Mouse (Mus musculus): ENCODE data around the gene Ncoa5.

The Ncoa5 gene

GRCm38 (mm10) chr2:164994659-164995428 is 39.8 kb downstream of the Ncoa5 start:
- no peak for DNase-seq (ENCODE audit: low spot score)

GRCm38 (mm10) chr2:164994156-164994555 is 40.5 kb downstream of the Ncoa5 start:
- DNase-seq (ENCODE audit: low spot score), result no peak

GRCm38 (mm10) chr2:164991808-164992207 is 42.9 kb downstream of the Ncoa5 start:
- no peak for DNase-seq (ENCODE audit: low spot score)

GRCm38 (mm10) chr2:164991111-164991510 is 43.6 kb downstream of the Ncoa5 start:
- no peak for DNase-seq (ENCODE audit: low spot score)

DNA sequence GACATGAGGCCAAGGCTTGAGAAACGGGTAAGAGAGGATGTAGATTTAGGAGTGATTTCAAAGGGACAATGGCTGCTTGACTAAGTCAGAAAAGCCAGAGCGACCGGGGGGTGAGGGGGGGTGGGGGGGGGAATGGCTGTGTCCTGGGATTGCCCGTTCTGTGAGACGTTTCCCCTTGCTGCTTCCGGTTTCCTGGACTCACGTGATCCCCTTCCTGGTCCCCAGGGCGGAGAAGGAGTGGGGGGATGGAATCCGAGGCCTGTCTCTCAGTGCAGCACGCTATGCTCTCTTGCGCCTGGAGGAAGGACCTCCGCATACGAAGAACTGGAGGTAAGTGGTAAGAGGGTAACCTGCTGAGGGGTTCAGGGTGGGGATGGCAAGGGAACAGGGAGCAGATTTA is 45.9 kb downstream of the Ncoa5 start:
- no peak for DNase-seq (ENCODE audit: low spot score)

GRCm38 (mm10) chr2:164986371-164987027 is 48.2 kb downstream of the Ncoa5 start:
- DNase-seq (ENCODE audit: low spot score), result no peak

GRCm38 (mm10) chr2:164985962-164986361 is 48.7 kb downstream of the Ncoa5 start:
- no peak for DNase-seq (ENCODE audit: low spot score)

GRCm38 (mm10) chr2:164979749-164980148 is 54.9 kb downstream of the Ncoa5 start:
- peak; percentile 74 for DNase-seq (ENCODE audit: low spot score)

GRCm38 (mm10) chr2:164975611-164976010 is 59.1 kb downstream of the Ncoa5 start:
- DNase-seq (ENCODE audit: low spot score), result no peak

- peak; percentile 33 for DNase-seq (ENCODE audit: low spot score)
Observed at GRCm38 (mm10) chr2:164972646-164973045, 62.0 kb downstream of the Ncoa5 start.

DNA sequence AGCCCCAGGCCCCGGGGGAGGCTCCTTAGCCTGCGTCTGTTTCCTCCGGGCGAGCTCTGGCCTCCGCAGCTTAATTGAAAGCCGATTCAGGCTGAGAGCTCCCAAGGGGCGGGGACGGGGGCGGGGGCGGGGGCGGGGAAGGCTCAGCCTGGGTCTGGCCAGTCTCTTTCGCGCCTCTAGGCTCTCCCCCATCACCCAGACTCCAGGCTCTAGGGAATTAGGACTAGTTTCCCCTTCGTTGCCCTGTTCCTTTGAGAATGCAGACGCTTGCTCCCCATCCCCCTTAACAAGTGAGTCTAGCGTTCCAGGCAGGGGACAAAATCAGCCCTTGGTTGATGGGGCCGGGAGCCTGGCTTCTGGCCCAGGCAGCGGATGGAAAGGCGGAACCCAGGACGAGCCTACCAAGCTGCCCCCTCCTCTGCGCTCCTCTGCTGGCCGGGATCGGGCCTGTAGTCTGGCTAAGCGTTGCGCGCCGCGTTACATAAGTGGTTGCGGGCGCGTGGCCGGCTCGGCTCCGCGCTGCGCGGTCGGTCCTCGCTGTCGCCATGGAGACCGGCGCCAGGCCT is 64.0 kb downstream of the Ncoa5 start:
- no peak for DNase-seq (ENCODE audit: low spot score)

DNA sequence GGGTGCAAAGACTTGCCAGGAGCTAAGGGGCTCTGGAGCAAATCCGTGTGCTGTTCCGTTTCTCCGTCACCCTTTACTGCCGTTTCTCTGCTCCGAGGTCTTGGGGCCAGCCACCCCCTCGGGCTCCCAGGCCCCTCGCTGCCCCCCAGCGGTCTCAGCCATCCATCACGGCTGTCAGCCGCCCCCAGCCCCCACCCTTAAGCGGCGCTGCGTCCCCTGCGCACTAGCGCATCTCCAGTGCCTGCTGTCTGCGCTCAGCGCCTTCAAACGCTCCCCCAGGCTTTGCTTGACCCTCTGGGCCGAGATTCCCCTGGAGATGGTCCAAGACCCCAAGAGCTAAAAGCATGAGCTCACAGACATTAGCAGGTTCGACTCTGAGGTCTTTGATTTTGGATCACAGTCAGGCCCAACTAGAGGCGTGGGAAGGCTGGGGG is 65.3 kb downstream of the Ncoa5 start:
- no peak for DNase-seq (ENCODE audit: low spot score)

DNA sequence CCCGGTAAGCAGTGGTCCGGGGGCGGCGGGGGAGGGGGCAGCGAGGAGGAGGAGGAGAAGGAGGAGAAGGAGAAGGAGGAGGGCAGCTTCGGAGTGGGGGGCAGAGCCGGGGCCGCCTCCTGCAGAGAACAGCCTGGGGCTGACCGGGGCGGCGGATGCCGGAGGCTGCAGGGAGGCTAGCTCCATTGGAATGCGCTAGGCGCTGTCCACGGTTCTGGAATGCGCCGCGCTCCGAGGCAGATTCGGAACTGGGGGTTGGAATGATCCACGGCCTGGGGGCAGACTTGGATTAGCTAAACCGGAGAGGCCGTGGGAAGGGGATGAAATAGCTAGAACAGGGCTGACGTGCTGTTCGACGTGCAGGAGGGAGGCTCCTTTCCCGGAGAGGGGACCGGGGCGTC is 66.2 kb downstream of the Ncoa5 start:
- peak; percentile 20 for DNase-seq (ENCODE audit: low spot score)

- no peak for DNase-seq (ENCODE audit: low spot score)
Observed at GRCm38 (mm10) chr2:164967761-164968440, 66.8 kb downstream of the Ncoa5 start.

DNA sequence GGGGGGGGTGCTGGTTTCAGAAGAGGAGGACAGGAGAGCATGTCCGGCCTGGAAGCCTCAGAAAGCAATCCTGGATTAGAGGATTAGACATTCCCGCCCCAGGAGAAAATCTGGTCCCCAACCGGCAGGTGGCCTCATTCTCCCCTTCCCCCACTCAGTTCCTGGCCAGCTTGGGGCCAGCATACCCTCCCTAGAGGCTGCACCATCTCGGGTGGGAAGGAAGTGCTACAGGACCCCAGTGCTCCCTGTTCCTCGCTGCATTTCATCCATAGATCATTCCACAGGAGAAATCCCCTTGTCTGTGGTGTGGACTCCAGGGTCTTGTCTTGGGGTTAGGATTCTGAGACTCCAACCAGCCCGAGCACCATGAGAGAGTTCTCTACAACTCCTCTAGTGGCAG is 67.5 kb downstream of the Ncoa5 start:
- no peak for DNase-seq (ENCODE audit: low spot score)

GRCm38 (mm10) chr2:164966381-164966780 is 68.3 kb downstream of the Ncoa5 start:
- peak; percentile 70 for DNase-seq (ENCODE audit: low spot score)

DNA sequence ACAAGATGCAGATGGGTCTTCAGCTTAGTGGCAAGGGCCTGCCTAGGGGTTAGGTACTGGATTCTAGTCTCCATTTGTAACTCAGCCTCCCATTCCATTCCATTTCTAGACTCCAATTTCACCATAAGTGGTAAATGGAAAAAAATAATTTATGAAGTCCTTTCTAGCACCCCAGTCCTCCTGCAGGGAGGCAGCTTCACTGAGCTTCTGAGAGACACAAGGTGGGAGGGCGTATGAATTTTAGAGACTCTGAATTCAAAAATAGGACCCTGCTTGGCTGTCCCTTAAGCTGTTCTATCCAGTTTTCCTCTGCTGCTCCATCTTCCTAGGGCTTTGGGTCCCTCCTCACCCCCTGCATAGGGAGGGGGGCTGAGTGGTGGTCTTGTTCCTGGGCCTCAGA is 69.7 kb downstream of the Ncoa5 start:
- no peak for DNase-seq (ENCODE audit: low spot score)

DNA sequence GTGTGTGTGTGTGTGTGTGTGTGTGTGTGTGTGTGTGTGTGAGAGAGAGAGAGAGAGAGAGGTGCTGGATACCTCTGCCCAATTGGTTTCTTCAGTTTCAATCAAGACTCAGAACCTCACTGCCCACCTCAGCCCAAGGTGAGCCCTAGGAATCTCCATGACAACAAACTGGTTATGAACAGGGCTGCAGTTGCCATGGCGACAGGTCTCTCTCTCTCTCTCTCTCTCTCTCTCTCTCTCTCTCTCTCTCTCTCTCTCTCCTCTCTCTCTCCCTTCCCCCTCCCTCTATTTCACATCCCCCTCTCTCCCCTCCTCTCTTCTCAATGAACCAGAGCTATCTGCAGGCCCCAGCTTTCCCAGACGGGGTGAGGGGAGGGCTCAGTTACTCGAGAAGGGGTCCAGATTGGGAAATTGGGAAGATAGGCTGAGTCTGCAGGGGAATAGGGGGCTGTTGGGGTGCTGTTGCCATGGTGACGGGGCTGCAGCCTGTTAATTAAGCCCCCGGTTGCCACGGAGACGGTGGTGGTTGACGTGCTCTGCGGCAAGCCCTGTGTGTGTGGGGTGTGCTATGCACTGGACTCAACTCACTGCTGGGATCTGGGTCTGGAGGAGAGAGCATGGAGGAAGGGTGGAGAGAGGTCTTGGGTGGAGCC is 70.3 kb downstream of the Ncoa5 start:
- DNase-seq (ENCODE audit: low spot score), result no peak

- DNase-seq (ENCODE audit: low spot score), result no peak
Observed at GRCm38 (mm10) chr2:164962183-164962580, 72.5 kb downstream of the Ncoa5 start.

DNA sequence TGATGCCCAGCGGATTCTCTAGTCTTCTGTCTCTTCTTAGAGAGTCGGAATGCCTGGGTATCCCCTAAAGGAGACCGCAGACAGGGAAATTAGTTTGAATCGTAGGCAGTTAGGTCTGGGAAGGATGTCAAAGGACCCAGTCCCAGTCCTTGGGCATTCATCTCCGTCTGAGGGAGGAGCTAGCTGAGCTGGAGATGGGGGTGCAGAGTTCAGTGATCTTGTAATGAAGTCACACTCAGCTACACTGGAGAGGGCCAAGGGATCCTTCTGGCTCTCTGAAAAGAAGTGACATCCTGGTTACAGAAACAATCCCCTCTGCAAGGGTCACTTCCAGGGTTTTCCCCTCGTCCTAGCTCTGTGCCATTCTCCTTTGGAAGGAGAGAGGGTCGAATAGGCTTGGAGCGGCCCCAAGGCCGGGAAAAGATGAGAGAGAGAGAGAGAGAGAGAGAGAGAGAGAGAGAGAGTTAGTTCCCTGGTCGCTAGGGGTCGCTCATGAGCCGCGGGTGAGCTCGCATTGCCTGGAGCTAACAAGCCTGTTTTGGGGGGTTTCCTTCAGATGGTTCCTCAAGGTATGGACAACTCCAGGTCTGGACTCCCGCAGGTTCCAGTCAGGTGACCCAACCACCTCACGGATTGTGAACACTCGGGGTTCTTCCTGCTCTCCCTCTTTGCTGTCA is 73.0 kb downstream of the Ncoa5 start:
- peak; percentile 54 for DNase-seq (ENCODE audit: low spot score)

GRCm38 (mm10) chr2:164960716-164961441 is 73.8 kb downstream of the Ncoa5 start, which contains the start of gene Slc12a5:
Gene Slc12a5 (plus strand): TSS chr2:164960802.
- DNase-seq (ENCODE audit: low spot score), result no peak
